Mouse (Mus musculus) stomach, embryonic 15.5 days (tissue): Measurements from ENCODE around the gene 2310050C09Rik. TPM values are rescaled to one million over a fixed set of nuclear protein-coding genes. Genes with fewer than 3 reads are reported as not detected.

Source experiments
- polyA plus RNA-seq: library from polyadenylated mRNA; unstranded; fragments of >200 nt; fragmentation: Nextera tagmentation; extraction: Ambion mirVana; gene quantifications from 2 replicates; pipeline ENCODE4 v1.2.1, GENCODE M21; 2015

2310050C09Rik gene
- polyA plus RNA-seq, 1 experiment from 2014 or later: not detected

Other genes starting within 250 kb of the 2310050C09Rik start
- not detected in 2 replicates for gene Lce6a, start 248.6 kb downstream of the 2310050C09Rik start, polyA plus RNA-seq
- not detected in 2 replicates for gene Lce1a1, start 221.9 kb downstream of the 2310050C09Rik start, polyA plus RNA-seq
- gene Lce1b, start 213.3 kb downstream of the 2310050C09Rik start, polyA plus RNA-seq: not detected in 2 replicates
- not detected in 2 replicates for gene Lce1a2, start 199.9 kb downstream of the 2310050C09Rik start, polyA plus RNA-seq
- not detected in 2 replicates for gene Lce1c, start 191.0 kb downstream of the 2310050C09Rik start, polyA plus RNA-seq
- not detected in 2 replicates for gene Lce1d, start 183.0 kb downstream of the 2310050C09Rik start, polyA plus RNA-seq
- not detected in 2 replicates for gene Lce1e, start 161.1 kb downstream of the 2310050C09Rik start, polyA plus RNA-seq
- gene Lce1f, start 149.9 kb downstream of the 2310050C09Rik start, polyA plus RNA-seq: not detected in 2 replicates
- gene Gm38119, start 131.1 kb downstream of the 2310050C09Rik start, polyA plus RNA-seq: not detected in 2 replicates
- gene Lce1g, start 117.9 kb downstream of the 2310050C09Rik start, polyA plus RNA-seq: not detected in 2 replicates
- gene Lce1h, start 105.2 kb downstream of the 2310050C09Rik start, polyA plus RNA-seq: not detected in 2 replicates
- gene Lce1i, start 91.3 kb downstream of the 2310050C09Rik start, polyA plus RNA-seq: not detected in 2 replicates
- gene Lce1j, start 79.7 kb downstream of the 2310050C09Rik start, polyA plus RNA-seq: not detected in 2 replicates
- gene Lce1k, start 62.3 kb downstream of the 2310050C09Rik start, polyA plus RNA-seq: not detected in 2 replicates
- 0.05 TPM in 1 of 2 replicates, not detected in the other for gene Kprp, start 43.0 kb downstream of the 2310050C09Rik start, polyA plus RNA-seq
- gene Lce1l, start 18.9 kb downstream of the 2310050C09Rik start, polyA plus RNA-seq: not detected in 2 replicates
- 0.62 TPM in 1 of 2 replicates, not detected in the other for gene Lce3a, start 56.0 kb upstream of the 2310050C09Rik start, polyA plus RNA-seq
- gene Lce3b, start 62.8 kb upstream of the 2310050C09Rik start, polyA plus RNA-seq: not detected in 2 replicates
- gene Lce3c, start 74.3 kb upstream of the 2310050C09Rik start, polyA plus RNA-seq: not detected in 2 replicates
- not detected in 2 replicates for gene Lce3d, start 87.2 kb upstream of the 2310050C09Rik start, polyA plus RNA-seq
- gene Lce3e, start 96.8 kb upstream of the 2310050C09Rik start, polyA plus RNA-seq: 0.36 TPM in 1 of 2 replicates, not detected in the other
- 2.3 TPM in 1 of 2 replicates, not detected in the other for gene Lce3f, start 122.0 kb upstream of the 2310050C09Rik start, polyA plus RNA-seq
- 3.0 and 22.7 TPM in 2 replicates for gene Crct1, start 145.5 kb upstream of the 2310050C09Rik start, polyA plus RNA-seq
- gene Lce1m, start 148.8 kb upstream of the 2310050C09Rik start, polyA plus RNA-seq: not detected in 2 replicates
- gene Gm4858, start 198.6 kb upstream of the 2310050C09Rik start, polyA plus RNA-seq: not detected in 2 replicates